Mouse (Mus musculus) heart, postnatal 25 days (tissue): ENCODE data around the gene 1700020L24Rik. TPM values are rescaled to one million over a fixed set of nuclear protein-coding genes. Genes with fewer than 3 reads are reported as not detected.

Experiments used
- DNase-seq: peaks from one replicate; pipeline ENCODE4 v3.0.0; 2022; ENCODE audit warnings: low spot score
- intact Hi-C: fragments of 180-260 bp; cut with DNase I; formaldehyde crosslinking; loops from one replicate; pipeline ENCODE4 v1.15.1; 2025
- total RNA-seq, 2 experiments: library from RNA; stranded (reverse); gene quantifications; 2 replicates each; pipeline ENCODE4 v1.2.3; 2021

1700020L24Rik gene
- not detected for total RNA-seq

- DNase-seq: no peak
- intact Hi-C loops: no loop called here
Measured at GRCm38 (mm10) chr11:83437377-83437776, at the start of gene 1700020L24Rik. TSS of gene 1700020L24Rik (plus strand) at chr11:83437677.

GRCm38 (mm10) chr11:83393062-83393461 is 44.4 kb upstream of the 1700020L24Rik start:
- intact Hi-C loops: no loop called here
- DNase-seq: no peak

GRCm38 (mm10) chr11:83394802-83395439 is 42.6 kb upstream of the 1700020L24Rik start:
- DNase-seq: no peak
- intact Hi-C loops: no loop called here

- intact Hi-C loops: no loop called here
- DNase-seq: no peak
Measured at GRCm38 (mm10) chr11:83397626-83398025, 39.9 kb upstream of the 1700020L24Rik start.

GRCm38 (mm10) chr11:83398724-83399123 is 38.8 kb upstream of the 1700020L24Rik start:
- no peak for DNase-seq
- intact Hi-C loops: no loop called here

GRCm38 (mm10) chr11:83403787-83404186 is 33.7 kb upstream of the 1700020L24Rik start:
- intact Hi-C loops: no loop called here
- no peak for DNase-seq

- intact Hi-C loops: no loop called here
- DNase-seq: no peak
Measured at GRCm38 (mm10) chr11:83406391-83406790, 31.1 kb upstream of the 1700020L24Rik start.

- no peak for DNase-seq
- intact Hi-C loops: no loop called here
Measured at GRCm38 (mm10) chr11:83408242-83408641, 29.2 kb upstream of the 1700020L24Rik start.

GRCm38 (mm10) chr11:83409087-83409754 is 28.3 kb upstream of the 1700020L24Rik start, which contains the start of gene Rasl10b:
TSS of gene Rasl10b (plus strand) at chr11:83409137.
- no peak for DNase-seq

GRCm38 (mm10) chr11:83409792-83410291 is 27.6 kb upstream of the 1700020L24Rik start:
- intact Hi-C loops: no loop called here
- no peak for DNase-seq

More at GRCm38 (mm10) chr11:83409087-83409754, 28.3 kb upstream of the 1700020L24Rik start, which contains the start of gene Rasl10b:
- intact Hi-C loops: no loop called here

- no peak for DNase-seq
- intact Hi-C loops: no loop called here
Measured at GRCm38 (mm10) chr11:83410510-83410909, 27.0 kb upstream of the 1700020L24Rik start.

GRCm38 (mm10) chr11:83417080-83417479 is 20.4 kb upstream of the 1700020L24Rik start:
- intact Hi-C loops: no loop called here
- DNase-seq: no peak

- no peak for DNase-seq
- intact Hi-C loops: no loop called here
Measured at GRCm38 (mm10) chr11:83417708-83418107, 19.8 kb upstream of the 1700020L24Rik start.

GRCm38 (mm10) chr11:83418566-83418965 is 18.9 kb upstream of the 1700020L24Rik start:
- no peak for DNase-seq
- intact Hi-C loops: no loop called here

- intact Hi-C loops: no loop called here
- no peak for DNase-seq
Measured at GRCm38 (mm10) chr11:83420338-83420737, 17.1 kb upstream of the 1700020L24Rik start.

GRCm38 (mm10) chr11:83421305-83421704 is 16.2 kb upstream of the 1700020L24Rik start:
- DNase-seq: no peak
- intact Hi-C loops: no loop called here

GRCm38 (mm10) chr11:83424681-83425080 is 12.8 kb upstream of the 1700020L24Rik start:
- DNase-seq: no peak
- intact Hi-C loops: loop anchor here (1.0 kb wide), 2 partner anchors 67 to 97 kb away; no protein-coding TSS in a partner anchor

- DNase-seq: no peak
- intact Hi-C loops: no loop called here
Measured at GRCm38 (mm10) chr11:83426964-83427363, 10.5 kb upstream of the 1700020L24Rik start.

GRCm38 (mm10) chr11:83429355-83429754 is 8.1 kb upstream of the 1700020L24Rik start, which contains the start of gene Gas2l2:
TSS of gene Gas2l2 (minus strand) at chr11:83429455.
- intact Hi-C loops: no loop called here
- DNase-seq: no peak

- no peak for DNase-seq
- intact Hi-C loops: no loop called here
Measured at GRCm38 (mm10) chr11:83432533-83432932, 4.9 kb upstream of the 1700020L24Rik start.
